Mouse (Mus musculus) heart, embryonic 16.5 days (tissue): ENCODE data around the gene Numbl. TPM values are rescaled to one million over a fixed set of nuclear protein-coding genes. Genes with fewer than 3 reads are reported as not detected.
"Not testable (repeated sequence)": the region's sequence is repeated elsewhere in the genome, so short reads cannot be mapped to it uniquely, and the experiment has no call there.

Experiments used
- ATAC-seq: fragments of 200-750 bp; cut with Nextera tagmentation; replicated peaks from 2 replicates; pipeline ENCODE4 v1.8.0; 2017; ENCODE audit warnings: moderate number of reproducible peaks; ENCODE audit not compliant: insufficient read depth, low FRiP score; ENCODE audit errors: extremely low read depth
- H3K27ac ChIP-seq: fragments of 300-500 bp; sonication (generic); 2 replicates; pipeline ENCODE4 v1.5.1; 2014; ENCODE audit warnings: mild to moderate bottlenecking, low read length, control low read depth, moderate library complexity
- H3K27me3 ChIP-seq: fragments of 300-500 bp; sonication (generic); 2 replicates; pipeline ENCODE4 v1.6.1; 2014; ENCODE audit warnings: low read length, mixed read lengths; ENCODE audit not compliant: control insufficient read depth, insufficient read depth
- H3K36me3 ChIP-seq: fragments of 300-500 bp; sonication (generic); 2 replicates; pipeline ENCODE4 v1.6.1; 2014; ENCODE audit not compliant: control insufficient read depth, insufficient read depth
- H3K4me1 ChIP-seq: fragments of 300-500 bp; sonication (generic); 2 replicates; pipeline ENCODE4 v1.6.1; 2014; ENCODE audit warnings: low read length, mixed read lengths; ENCODE audit not compliant: control insufficient read depth, insufficient read depth
- H3K4me2 ChIP-seq: fragments of 300-500 bp; sonication (generic); 2 replicates; pipeline ENCODE4 v1.6.1; 2014; ENCODE audit warnings: low read depth, mild to moderate bottlenecking, control low read depth, low read length
- H3K4me3 ChIP-seq: fragments of 300-500 bp; sonication (generic); 2 replicates; pipeline ENCODE4 v1.5.1; 2014; ENCODE audit warnings: mild to moderate bottlenecking, control low read depth, low read length
- H3K9ac ChIP-seq: fragments of 300-500 bp; sonication (generic); 2 replicates; pipeline ENCODE4 v1.6.1; 2014; ENCODE audit warnings: low read length, control low read depth
- H3K9me3 ChIP-seq: fragments of 300-500 bp; sonication (generic); replicated peaks from 2 replicates; pipeline ENCODE4 v1.6.1; 2016; ENCODE audit warnings: low read length; ENCODE audit not compliant: control insufficient read depth
- WGBS: fragments of 180-500 bp; shearing (Covaris S2); extraction: QIAGEN DNeasy Blood & Tissue Kit; methylation state at CpG from one replicate; pipeline ENCODE4 v1.1.7; 2014; 5-methylcytosine and 5-hydroxymethylcytosine counted together
- polyA plus RNA-seq: library from polyadenylated mRNA; unstranded; fragments of >200 nt; fragmentation: Nextera tagmentation; extraction: Ambion mirVana; gene quantifications from 2 replicates; pipeline ENCODE4 v1.2.1, GENCODE M21; 2015

Gene Numbl
- polyA plus RNA-seq, 1 experiment from 2014 or later: 8.7 TPM

DNA sequence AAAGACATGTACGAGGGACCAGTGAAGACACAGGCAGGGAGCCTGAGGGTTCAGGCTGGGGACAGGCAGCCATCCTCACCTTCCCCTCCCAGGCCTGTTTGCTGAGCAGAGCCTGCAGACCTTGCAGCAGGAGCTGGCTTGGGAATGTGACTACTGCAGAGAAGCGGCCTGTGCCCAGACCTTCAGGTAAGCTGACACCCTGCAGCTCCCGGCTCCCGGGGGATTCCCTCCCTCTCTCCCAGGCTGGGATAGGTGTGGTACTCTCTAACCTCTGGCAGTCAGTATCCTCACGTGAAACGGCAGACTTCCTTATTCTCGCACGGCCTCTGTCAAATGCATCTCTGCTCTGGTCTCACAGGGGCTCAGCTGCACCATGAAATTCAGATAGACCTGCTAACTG is 15.0 kb upstream of the Numbl start:
- ATAC-seq: no peak
- no peak overlapping the region for H3K4me2 ChIP-seq
- no peaks in the 10 kb centered on the region for H3K4me1 ChIP-seq
- peaks cover 3% of the 10 kb centered on the region; the same call in 1 of the 2 replicates for H3K9me3 ChIP-seq
- no peak overlapping the region for H3K9ac ChIP-seq
- H3K27ac ChIP-seq: no peak overlapping the region
- peaks cover 7% of the 10 kb centered on the region; the same call in 1 of the 2 replicates for H3K36me3 ChIP-seq
- H3K4me3 ChIP-seq: no peak overlapping the region
- no peaks in the 10 kb centered on the region for H3K27me3 ChIP-seq
- 68% methylated on average over 8 of the region's 8 CpGs for WGBS

DNA sequence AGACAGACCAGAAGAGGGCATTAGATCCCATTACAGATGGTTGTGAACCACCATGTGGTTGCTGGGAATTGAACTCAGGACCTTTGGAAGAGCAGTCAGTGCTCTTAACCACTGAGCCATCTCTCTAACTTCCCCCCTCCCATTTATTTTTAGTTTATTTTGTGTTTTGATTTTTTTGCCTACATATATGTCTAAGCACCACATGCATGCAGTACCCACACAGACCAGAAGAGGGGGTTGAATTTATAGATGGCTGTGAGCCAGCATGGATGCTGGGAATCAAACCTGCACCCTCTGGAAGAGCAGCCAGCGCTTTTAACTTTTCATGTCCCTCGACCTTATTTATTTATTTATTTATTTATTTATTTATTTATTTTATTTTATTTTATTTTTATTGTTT is 14.1 kb upstream of the Numbl start:
- not testable (repeated sequence) for H3K9ac ChIP-seq, H3K4me3 ChIP-seq, H3K27ac ChIP-seq, H3K36me3 ChIP-seq, H3K9me3 ChIP-seq, H3K4me1 ChIP-seq, H3K4me2 ChIP-seq, ATAC-seq, H3K27me3 ChIP-seq
- WGBS: 86% methylated on average over 2 of the region's 2 CpGs

DNA sequence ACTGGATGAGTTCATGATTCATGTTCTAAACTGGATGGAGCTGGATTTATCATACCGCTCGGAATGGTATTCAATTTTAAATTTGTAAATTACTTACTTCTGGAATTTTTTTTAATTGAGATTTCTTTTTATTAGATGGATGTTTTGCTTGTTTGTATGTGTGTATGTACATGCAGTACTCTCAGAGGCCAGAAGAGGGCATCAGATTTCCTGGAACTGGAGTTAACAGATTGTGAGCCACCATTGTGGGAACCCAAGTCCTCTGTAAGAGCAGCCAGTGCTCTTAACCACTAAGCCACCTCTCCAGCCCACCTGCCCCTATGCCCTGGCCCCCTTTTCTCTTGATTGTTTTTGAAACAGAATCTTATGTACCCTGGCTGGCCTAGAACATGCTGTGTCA is 9.1 kb upstream of the Numbl start:
- H3K9me3 ChIP-seq: peaks cover 3% of the 10 kb centered on the region; the same call in 1 of the 2 replicates
- no peak overlapping the region for H3K4me3 ChIP-seq
- peaks cover 3% of the 10 kb centered on the region; the same call in 1 of the 2 replicates for H3K4me1 ChIP-seq
- ATAC-seq: no peak
- WGBS: 88% methylated on average over 2 of the region's 2 CpGs
- H3K36me3 ChIP-seq: no peaks in the 10 kb centered on the region; the same call in 1 of the 2 replicates
- no peaks in the 10 kb centered on the region for H3K27me3 ChIP-seq
- H3K9ac ChIP-seq: no peak overlapping the region
- no peak overlapping the region for H3K4me2 ChIP-seq
- no peak overlapping the region for H3K27ac ChIP-seq

- ATAC-seq: no peak
- H3K4me2 ChIP-seq: no peak overlapping the region
- H3K9ac ChIP-seq: no peak overlapping the region
- H3K4me3 ChIP-seq: no peak overlapping the region
- H3K27me3 ChIP-seq: no peaks in the 10 kb centered on the region
- H3K4me1 ChIP-seq: peaks cover 3% of the 10 kb centered on the region; the same call in 1 of the 2 replicates
- H3K27ac ChIP-seq: no peak overlapping the region
- peaks cover 3% of the 10 kb centered on the region; the same call in 1 of the 2 replicates for H3K9me3 ChIP-seq
- WGBS: 52% methylated on average over 5 of the region's 5 CpGs
- H3K36me3 ChIP-seq: no peaks in the 10 kb centered on the region; the same call in 1 of the 2 replicates
Measured at GRCm38 (mm10) chr7:27249928-27250327, 8.3 kb upstream of the Numbl start.

GRCm38 (mm10) chr7:27251946-27252345 is 6.3 kb upstream of the Numbl start:
- no peak overlapping the region for H3K4me3 ChIP-seq
- H3K9ac ChIP-seq: no peak overlapping the region

GRCm38 (mm10) chr7:27255721-27256120 is 2.5 kb upstream of the Numbl start:
- ATAC-seq: no peak
- H3K27ac ChIP-seq: no peak overlapping the region
- no peak overlapping the region for H3K9ac ChIP-seq
- no peak overlapping the region for H3K4me2 ChIP-seq
- no peaks in the 10 kb centered on the region; the same call in 1 of the 2 replicates for H3K36me3 ChIP-seq
- no peak overlapping the region for H3K4me3 ChIP-seq
- WGBS: 68% methylated on average over 3 of the region's 3 CpGs
- H3K9me3 ChIP-seq: no peaks in the 10 kb centered on the region
- H3K4me1 ChIP-seq: peaks cover 21% of the 10 kb centered on the region
- no peaks in the 10 kb centered on the region for H3K27me3 ChIP-seq

More at GRCm38 (mm10) chr7:27251946-27252345, 6.3 kb upstream of the Numbl start:
- Histone ChIP-seq H3K4me1 (peaks cover 10% of the 10 kb centered on the region), H3K4me2 (no peak overlapping the region), H3K27me3 (no peaks in the 10 kb centered on the region), H3K27ac (no peak overlapping the region), H3K36me3 (no peaks in the 10 kb centered on the region; the same call in 1 of the 2 replicates), H3K9me3 (peaks cover 3% of the 10 kb centered on the region; the same call in 1 of the 2 replicates)
- ATAC-seq: no peak
- 82% methylated on average over 6 of the region's 6 CpGs for WGBS

GRCm38 (mm10) chr7:27257046-27257851 is 984 bp upstream of the Numbl start:
- WGBS: 17% methylated on average over 27 of the region's 27 CpGs
- Histone ChIP-seq H3K9ac (peak overlapping the region; percentile 39), H3K9me3 (no peaks in the 10 kb centered on the region), H3K4me1 (peaks cover 21% of the 10 kb centered on the region), H3K4me3 (peak overlapping the region; percentile 25), H3K4me2 (peak overlapping the region; percentile 92), H3K27ac (peak overlapping the region; percentile 84), H3K27me3 (no peaks in the 10 kb centered on the region), H3K36me3 (peaks cover under 1% of the 10 kb centered on the region; the same call in 1 of the 2 replicates)
- peak; percentile 31; the same call in 1 of the 2 replicates for ATAC-seq

GRCm38 (mm10) chr7:27257852-27258204 is 405 bp upstream of the Numbl start:
- 3% methylated on average over 5 of the region's 6 CpGs for WGBS
- Histone ChIP-seq H3K27me3 (no peaks in the 10 kb centered on the region), H3K36me3 (peaks cover 3% of the 10 kb centered on the region; the same call in 1 of the 2 replicates), H3K9ac (peak overlapping the region; percentile 71), H3K4me1 (peaks cover 21% of the 10 kb centered on the region), H3K9me3 (no peaks in the 10 kb centered on the region), H3K4me3 (peak overlapping the region; percentile 71), H3K27ac (peak overlapping the region; percentile 84), H3K4me2 (peak overlapping the region; percentile 92)
- ATAC-seq: 0 out of 2 replicates have a peak, but pooled peaks have one; percentile 1

- H3K4me3 ChIP-seq: peak overlapping the region; percentile 71
- peaks cover 21% of the 10 kb centered on the region for H3K4me1 ChIP-seq
- H3K4me2 ChIP-seq: peak overlapping the region; percentile 92
- ATAC-seq: no peak
- H3K9ac ChIP-seq: peak overlapping the region; percentile 82
- H3K27me3 ChIP-seq: no peaks in the 10 kb centered on the region
- WGBS: 11% methylated on average over 9 of the region's 9 CpGs
- H3K9me3 ChIP-seq: no peaks in the 10 kb centered on the region
- peaks cover 3% of the 10 kb centered on the region; the same call in 1 of the 2 replicates for H3K36me3 ChIP-seq
- peak overlapping the region; percentile 49 for H3K27ac ChIP-seq
Measured at GRCm38 (mm10) chr7:27259271-27259721, 1.1 kb downstream of the Numbl start.
